Mouse (Mus musculus): Measurements from ENCODE around the gene Phip.

DNA sequence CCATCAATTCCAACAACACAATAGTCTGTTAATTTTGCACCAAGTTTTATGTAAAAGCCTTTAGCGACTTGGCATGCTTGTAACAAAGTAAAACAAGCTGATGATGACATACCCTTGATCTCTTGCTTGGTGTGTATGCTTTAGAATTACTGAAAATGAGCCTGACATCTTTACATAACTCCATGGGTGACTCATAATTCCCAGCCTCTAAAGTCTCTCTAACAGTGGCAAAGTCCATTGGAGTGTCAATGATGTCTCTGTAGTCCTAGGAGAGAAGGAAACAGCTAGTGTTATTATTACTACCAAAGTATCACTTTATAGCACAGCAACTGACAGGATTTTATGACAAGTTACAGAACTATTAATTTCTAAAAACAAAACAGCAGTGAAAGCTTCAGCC lies 98.2 kb downstream of the Phip start:
- TF ChIP-seq CTCF (IDR thresholded peaks at IDR 0.05; ENCODE audit: extremely low read depth, insufficient read depth, low read length) (no peak), POLR2A (IDR thresholded peaks at IDR 0.05; ENCODE audit: extremely low read depth, insufficient read depth, low read length) (no peak)

Measured in cortical plate, adult 2 months (tissue).